Mouse (Mus musculus): ENCODE results near the gene Clic1.

The Clic1 gene

GRCm38 (mm10) chr17:35064951-35065947 lies 15.5 kb downstream of the Clic1 start, which contains the start of gene Ly6g6c:
TSS of gene Ly6g6c (plus strand) at chr17:35065388.
- DNase-seq (ENCODE audit: extremely low spot score) = peak; percentile 61

DNA sequence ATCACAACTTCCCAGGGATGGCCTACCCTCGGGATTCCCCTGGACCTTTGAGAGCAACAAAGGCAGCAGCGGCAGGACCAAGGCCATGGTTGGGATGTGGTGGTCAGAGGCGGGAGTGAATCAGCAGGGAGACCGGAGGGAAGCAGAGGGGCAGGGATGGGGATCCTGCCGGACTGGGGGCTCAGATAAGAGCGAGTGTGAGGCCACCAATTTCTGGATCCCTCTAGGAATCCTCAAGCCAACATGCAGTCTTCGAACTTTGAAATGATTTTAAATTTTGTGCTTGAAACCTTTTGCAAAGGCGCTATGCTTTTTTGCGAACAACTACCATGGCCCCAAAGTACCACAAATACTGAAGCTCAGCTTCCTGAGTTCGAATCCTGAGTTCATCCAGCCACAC lies 16.3 kb downstream of the Clic1 start, which contains the start of gene Mpig6b:
Gene Mpig6b, minus strand, starts transcription at position 101 of the 400 bp plus-strand sequence.
- no peak for DNase-seq (ENCODE audit: extremely low spot score)

GRCm38 (mm10) chr17:35068213-35068914 lies 18.6 kb downstream of the Clic1 start:
- DNase-seq (ENCODE audit: extremely low spot score) = no peak

DNA sequence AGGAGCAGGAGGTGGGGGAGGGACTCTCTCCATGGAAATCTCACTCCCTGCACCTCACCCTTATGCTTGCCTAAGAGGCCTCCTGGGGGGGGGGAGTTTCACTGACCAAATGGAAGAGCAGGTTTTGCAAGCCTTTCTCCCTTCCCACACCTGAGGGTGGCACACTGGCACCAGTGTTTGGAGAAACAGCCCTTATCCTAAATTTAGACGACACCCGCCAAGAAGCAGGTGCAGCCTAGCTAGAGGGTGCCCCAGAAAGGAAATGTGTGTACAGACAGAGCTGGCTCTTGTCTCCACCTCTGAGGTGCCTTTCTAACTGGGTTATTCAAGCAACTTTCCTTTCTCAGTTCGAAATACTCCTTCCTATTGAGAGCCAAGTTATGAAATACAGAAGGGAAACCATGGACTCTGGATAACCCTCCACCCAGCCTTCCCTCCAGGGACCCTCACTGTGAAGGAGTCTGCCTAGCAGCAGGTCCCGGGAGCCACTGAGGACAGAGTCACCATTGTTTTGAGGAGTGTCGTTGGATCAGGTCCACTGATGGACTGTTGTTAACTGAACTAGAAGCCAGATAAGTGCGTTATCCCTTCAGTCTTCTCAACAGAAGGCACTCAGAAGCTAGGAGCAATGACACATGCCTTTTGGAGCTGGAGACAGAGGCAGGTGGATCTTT lies 20.9 kb downstream of the Clic1 start:
- no peak for DNase-seq (ENCODE audit: extremely low spot score)

DNA sequence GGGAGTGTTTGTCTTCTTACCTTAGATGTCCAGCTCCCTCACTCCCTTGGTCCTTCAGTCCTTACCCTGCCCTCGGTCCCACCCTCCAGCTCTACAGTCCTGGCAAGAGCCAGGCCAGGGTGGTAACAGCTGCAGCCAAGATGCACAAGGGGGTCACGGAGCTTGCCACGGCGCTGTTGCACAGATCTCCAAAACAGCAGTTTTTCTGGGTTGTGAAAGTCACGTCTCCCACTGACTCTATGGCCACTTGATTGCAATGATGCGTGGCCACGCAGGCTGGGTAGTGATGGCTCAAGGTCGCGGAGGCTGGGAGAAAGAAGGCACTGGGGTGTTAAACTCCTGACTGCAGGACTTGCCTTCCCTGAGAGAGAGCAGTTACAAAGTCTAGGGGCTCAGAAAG lies 21.7 kb downstream of the Clic1 start:
- no peak for DNase-seq (ENCODE audit: extremely low spot score)

DNA sequence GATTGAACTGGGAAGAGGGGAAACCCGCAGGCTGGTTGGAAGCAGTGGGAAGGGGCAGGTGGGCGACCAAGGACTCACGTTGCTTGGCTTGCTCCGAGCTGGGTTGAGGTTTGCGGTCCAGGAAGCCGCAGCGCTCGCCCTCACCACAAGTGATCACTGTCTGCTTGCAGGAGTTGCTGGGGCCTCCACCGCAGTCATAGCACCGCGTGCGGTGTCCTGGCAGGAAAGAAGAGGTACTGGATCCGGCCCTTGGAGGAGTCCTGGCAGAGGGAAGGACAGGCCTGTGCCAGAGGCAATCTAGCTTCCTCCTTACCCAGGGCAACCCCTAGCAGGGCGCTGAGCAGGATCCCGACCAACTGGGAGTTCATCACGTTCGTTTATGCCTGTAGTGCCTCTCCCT lies 24.3 kb downstream of the Clic1 start:
- DNase-seq (ENCODE audit: extremely low spot score) = no peak

- no peak for DNase-seq (ENCODE audit: extremely low spot score)
These were observed 26.9 kb downstream of the Clic1 start, which contains the start of gene Ly6g6e for GRCm38 (mm10) chr17:35076507-35077176. TSS of gene Ly6g6e (plus strand) at chr17:35076902.

DNA sequence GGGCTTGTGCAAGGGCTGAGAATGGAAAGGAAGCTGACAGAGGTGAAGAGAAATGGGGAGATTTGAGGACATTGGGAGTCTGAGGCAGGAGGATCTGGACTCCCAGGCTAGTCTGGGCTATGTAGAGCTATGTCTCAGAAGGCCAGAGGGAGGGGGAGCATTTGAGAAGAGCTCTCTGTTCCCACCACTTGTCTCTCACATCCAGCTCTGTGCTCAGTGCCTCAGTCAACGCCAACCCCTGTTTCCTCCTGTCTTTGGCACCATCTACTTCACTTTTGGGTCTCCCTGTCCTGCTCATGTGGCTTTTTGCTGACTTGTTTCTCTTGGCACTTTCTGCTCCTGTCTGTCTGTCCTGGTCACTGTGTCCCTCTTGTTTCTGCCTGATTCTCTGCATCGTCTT lies 27.5 kb downstream of the Clic1 start:
- no peak for DNase-seq (ENCODE audit: extremely low spot score)

DNA sequence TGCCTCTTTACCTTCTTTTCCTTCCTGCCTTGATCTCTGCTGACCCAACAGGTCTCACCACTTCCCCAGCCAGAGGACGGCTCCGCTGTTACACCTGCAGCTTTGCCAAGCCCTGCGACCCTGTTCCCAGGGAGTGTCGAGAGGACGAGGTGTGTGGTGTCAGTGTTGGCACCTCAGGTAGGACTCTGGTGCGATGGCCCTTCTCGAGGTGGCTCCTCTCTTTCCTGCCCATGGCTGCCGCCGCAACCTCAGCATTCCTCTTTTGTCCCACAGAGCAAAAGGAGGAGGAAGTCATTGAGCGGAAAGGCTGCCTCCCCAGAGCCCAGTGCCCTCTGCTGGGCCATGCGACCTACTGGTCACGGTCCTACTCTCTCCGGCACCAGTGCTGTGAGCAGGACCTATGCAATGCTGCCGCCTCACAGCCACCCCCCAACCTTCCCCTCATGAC lies 28.0 kb downstream of the Clic1 start, which contains the start of gene Ly6g6d:
Gene Ly6g6d, minus strand, starts transcription at position 280 of the 448 bp plus-strand sequence.
- DNase-seq (ENCODE audit: extremely low spot score) = peak; percentile 54

- no peak for DNase-seq (ENCODE audit: extremely low spot score)
These were observed 30.0 kb downstream of the Clic1 start for GRCm38 (mm10) chr17:35079778-35080177.

- no peak for DNase-seq (ENCODE audit: extremely low spot score)
These were observed 30.5 kb downstream of the Clic1 start for GRCm38 (mm10) chr17:35080248-35080647.

DNA sequence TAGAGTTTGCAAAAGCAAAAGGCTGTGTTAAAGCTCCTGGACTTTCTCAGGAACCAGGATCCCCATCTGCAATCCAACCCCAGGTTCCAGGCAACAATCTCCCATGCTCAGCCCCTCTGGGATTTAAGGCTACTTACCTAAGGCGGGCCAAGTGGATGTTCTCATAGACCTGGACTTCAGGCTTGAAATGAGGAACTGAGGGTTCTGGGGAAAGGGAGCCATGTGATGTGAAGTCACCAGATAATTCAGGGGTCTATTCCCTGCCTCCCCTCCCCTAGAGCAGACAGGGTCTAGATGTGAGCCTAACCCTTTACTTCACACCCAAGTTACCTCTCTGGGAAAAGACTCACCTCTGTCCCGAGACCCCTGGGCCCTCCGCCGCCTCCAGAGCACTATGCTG lies 30.9 kb downstream of the Clic1 start:
- no peak for DNase-seq (ENCODE audit: extremely low spot score)

- no peak for DNase-seq (ENCODE audit: extremely low spot score)
These were observed 33.2 kb downstream of the Clic1 start for GRCm38 (mm10) chr17:35082841-35083576.

GRCm38 (mm10) chr17:35083929-35084497 lies 34.2 kb downstream of the Clic1 start:
- no peak for DNase-seq (ENCODE audit: extremely low spot score)

DNA sequence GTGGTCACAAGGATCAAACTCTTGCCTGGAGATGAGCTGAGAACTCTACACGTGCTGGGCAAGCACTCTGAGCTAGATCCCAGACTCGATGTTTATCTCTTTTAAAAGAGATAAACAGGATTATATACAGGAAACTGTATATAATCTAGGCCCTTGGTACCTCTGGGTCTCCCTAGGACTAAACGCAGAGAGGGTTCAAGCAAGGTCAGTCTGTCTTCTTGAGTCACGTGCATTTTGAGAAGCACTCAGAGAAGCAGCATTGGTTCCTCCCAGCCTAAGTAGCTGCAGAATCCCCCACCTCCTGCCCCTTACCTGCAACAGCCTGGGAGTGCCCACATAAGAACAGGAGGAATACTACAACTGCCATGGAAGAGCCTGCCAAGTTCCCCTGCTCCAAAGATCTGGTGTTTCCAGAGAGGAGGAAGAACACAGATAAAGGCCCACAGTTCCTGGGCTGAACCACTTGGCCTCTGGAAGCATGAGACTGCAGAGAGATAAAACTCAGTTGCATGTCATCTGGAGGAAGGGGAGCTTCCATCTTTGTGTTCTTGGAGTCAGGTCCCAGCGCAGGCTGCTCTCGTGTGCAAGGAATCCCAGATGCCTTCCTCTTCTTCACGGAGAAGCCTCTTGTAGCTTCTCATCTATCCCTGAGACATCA lies 35.6 kb downstream of the Clic1 start, which contains the start of gene Ly6g6f:
Gene Ly6g6f, minus strand, starts transcription at position 403 of the 658 bp plus-strand sequence.
- DNase-seq (ENCODE audit: extremely low spot score) = no peak

DNA sequence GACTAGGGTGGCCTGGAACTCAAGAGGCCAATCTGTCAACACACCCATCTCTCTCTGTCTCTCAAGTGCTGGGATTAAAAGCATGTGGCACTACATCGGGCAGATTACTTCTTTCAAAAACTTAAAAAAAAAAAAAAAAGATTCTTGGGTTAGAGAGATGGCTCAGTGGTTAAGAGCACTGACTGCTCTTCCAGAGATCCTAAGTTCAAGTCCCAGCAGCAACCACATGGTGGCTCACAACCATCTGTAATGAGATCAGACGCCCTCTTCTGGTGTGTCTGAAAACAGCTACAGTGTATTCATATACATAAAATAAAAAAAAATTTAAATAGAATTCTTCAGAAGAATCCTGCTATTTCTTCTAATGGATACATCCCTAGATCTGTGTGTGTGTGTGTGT lies 38.4 kb downstream of the Clic1 start:
- no peak for DNase-seq (ENCODE audit: extremely low spot score)

DNA sequence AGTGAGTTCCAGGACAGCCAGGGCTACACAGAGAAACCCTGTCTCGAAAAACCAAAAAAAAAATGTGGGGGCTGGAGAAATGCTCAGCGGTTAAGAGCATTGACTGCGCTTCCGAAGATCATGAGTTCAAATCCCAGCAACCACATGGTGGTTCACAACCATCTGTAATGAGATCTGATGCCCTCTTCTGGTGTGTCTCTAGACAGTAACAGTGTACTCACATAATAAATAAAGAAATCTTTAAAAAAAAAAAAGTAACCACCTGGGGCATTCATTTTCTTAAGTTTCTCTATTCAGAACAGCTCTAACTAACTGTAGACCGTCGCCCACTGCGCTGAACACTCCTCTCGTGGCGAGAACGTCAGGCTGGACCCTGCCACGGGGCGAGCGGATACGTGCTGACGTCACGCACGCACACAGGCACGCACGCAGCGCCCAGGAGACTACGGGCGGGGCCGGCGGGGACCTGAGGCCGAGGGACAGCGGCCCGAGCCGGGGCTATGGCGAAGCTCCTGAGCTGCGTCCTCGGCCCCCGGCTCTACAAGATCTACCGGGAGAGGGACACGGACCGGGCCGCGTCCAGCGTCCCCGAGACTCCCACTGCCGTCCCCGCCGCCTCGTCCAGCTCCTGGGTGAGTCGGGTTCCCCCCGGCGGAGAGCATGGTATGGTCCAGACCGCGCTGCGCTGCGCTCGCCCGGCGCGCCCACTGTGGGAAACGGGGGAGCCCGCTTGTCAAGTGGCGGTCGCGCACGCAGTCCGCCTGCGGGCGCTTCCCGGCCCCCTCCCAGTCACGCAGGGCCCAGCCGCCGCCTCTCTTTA lies 39.3 kb downstream of the Clic1 start, which contains the start of gene Abhd16a:
Gene Abhd16a, plus strand, starts transcription at position 439 of the 820 bp plus-strand sequence.
- peak; percentile 94 for DNase-seq (ENCODE audit: extremely low spot score)

- no peak for DNase-seq (ENCODE audit: extremely low spot score)
These were observed 40.6 kb downstream of the Clic1 start for GRCm38 (mm10) chr17:35090166-35090932.

Data from embryo, embryonic 9.5 days (tissue).